ENCODE assay signal across 24 mouse cellular contexts in the genomic region with DNA sequence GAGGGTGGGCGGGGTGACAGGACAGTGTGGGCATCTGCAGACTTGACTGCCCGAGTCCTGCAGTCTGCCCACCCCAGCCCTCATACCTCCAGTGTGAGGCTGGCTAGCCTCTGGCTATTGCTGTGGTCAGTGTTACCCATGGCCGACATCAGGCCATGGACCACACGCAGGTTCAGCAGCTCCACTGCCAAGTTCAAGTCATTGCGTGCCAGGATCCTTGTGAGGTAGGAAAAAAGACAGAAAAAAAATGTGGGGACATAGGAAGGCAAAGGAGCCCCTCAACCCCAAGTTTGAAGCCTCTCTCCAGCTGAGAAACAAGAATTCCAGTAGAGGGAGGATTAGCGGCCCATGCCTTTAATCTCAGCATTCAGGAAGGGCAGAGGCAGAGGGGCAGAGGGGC. TPM values are rescaled to one million over a fixed set of nuclear protein-coding genes. Genes with fewer than 3 reads are reported as not detected.
DNase-seq lines count a peak whose midpoint lies in the region; ATAC-seq lines count a peak whose summit lies in the region.
"Had no signal": no experiment of that assay in that cellular context is flagged by ENCODE, and none has a peak within 500 bp of the region (broad histone marks: within the 10 kb centered on the region; RNA-seq: fewer than 3 reads in every experiment).

No protein-coding gene starts in this region.

- intact Hi-C loops in heart, postnatal 14 days (cut with DNase I) = no loop called here

- no peaks in the 10 kb centered on the region for H3K9me3 ChIP-seq in heart, embryonic 10.5 days
- H3K9me3 ChIP-seq in limb, embryonic 10.5 days (replicated peaks) = no peaks in the 10 kb centered on the region
- H3K9me3 ChIP-seq in kidney, embryonic 14.5 days (ENCODE audit: control insufficient read depth, low read length) = no peaks in the 10 kb centered on the region
- H3K9me3 ChIP-seq: embryonic facial prominence, embryonic 10.5 days; embryonic facial prominence, embryonic 12.5 days; forebrain, embryonic 13.5 days; forebrain, embryonic 15.5 days; G1E had no signal

- H3K27me3 ChIP-seq in heart, embryonic 10.5 days (ENCODE audit: insufficient read depth, poor library complexity, severe bottlenecking) = 0 out of 2 replicates have a peak, but pooled peaks cover 7% of the 10 kb centered on the region
- H3K27me3 ChIP-seq in limb, embryonic 10.5 days (ENCODE audit: low read depth, poor library complexity, severe bottlenecking) = no peaks in the 10 kb centered on the region
- H3K27me3 ChIP-seq in kidney, embryonic 14.5 days (ENCODE audit: control insufficient read depth, insufficient read depth, low read length) = no peaks in the 10 kb centered on the region
- H3K27me3 ChIP-seq: forebrain, embryonic 13.5 days; forebrain, embryonic 15.5 days; Patski had no signal

- H3K4me2 ChIP-seq in kidney, embryonic 14.5 days (replicated peaks; ENCODE audit: low read depth, low read length) = no peak overlapping the region
- H3K4me2 ChIP-seq: embryonic facial prominence, embryonic 12.5 days; forebrain, embryonic 13.5 days; forebrain, embryonic 15.5 days had no signal

- no peaks in the 10 kb centered on the region for H3K36me3 ChIP-seq in heart, embryonic 10.5 days
- no peaks in the 10 kb centered on the region for H3K36me3 ChIP-seq in limb, embryonic 10.5 days
- no peaks in the 10 kb centered on the region for H3K36me3 ChIP-seq in kidney, embryonic 14.5 days (ENCODE audit: control insufficient read depth, insufficient read depth, low read length)
- H3K36me3 ChIP-seq: embryonic facial prominence, embryonic 10.5 days; embryonic facial prominence, embryonic 12.5 days; forebrain, embryonic 15.5 days; G1E had no signal

- H3K4me3 ChIP-seq in heart, embryonic 10.5 days = no peak overlapping the region
- no peak overlapping the region for H3K4me3 ChIP-seq in limb, embryonic 10.5 days
- no peak overlapping the region for H3K4me3 ChIP-seq in kidney, embryonic 14.5 days (ENCODE audit: low read length)
- H3K4me3 ChIP-seq: embryonic facial prominence, embryonic 10.5 days; embryonic facial prominence, embryonic 12.5 days; forebrain, embryonic 13.5 days; forebrain, embryonic 15.5 days had no signal

- 0 out of 2 replicates have a peak, but pooled peaks cover 8% of the 10 kb centered on the region for H3K4me1 ChIP-seq in heart, embryonic 10.5 days
- H3K4me1 ChIP-seq in limb, embryonic 10.5 days = peaks cover 11% of the 10 kb centered on the region; the same call in 1 of the 2 replicates
- 0 out of 2 replicates have a peak, but pooled peaks cover 7% of the 10 kb centered on the region for H3K4me1 ChIP-seq in kidney, embryonic 14.5 days (ENCODE audit: control insufficient read depth, insufficient read depth, low read length)
- H3K4me1 ChIP-seq: embryonic facial prominence, embryonic 12.5 days; forebrain, embryonic 13.5 days; forebrain, embryonic 15.5 days had no signal

- no peak for ATAC-seq in kidney, embryonic 14.5 days (ENCODE audit: low FRiP score, low TSS enrichment)
- ATAC-seq: activated CD4-positive, CD25-positive, alpha-beta regulatory T cell, adult 4 months; forebrain, embryonic 13.5 days; forebrain, embryonic 15.5 days; forebrain, postnatal 0 days; Patski had no signal

- H3K27ac ChIP-seq in heart, embryonic 10.5 days = peak overlapping the region; percentile 22; the same call in 1 of the 2 replicates
- H3K27ac ChIP-seq in limb, embryonic 10.5 days = 0 out of 2 replicates have a peak overlapping the region, but pooled peaks have one; percentile 20
- no peak overlapping the region for H3K27ac ChIP-seq in kidney, embryonic 14.5 days (ENCODE audit: low read depth, low read length)
- H3K27ac ChIP-seq: embryonic facial prominence, embryonic 10.5 days; embryonic facial prominence, embryonic 12.5 days; forebrain, embryonic 13.5 days; forebrain, embryonic 15.5 days had no signal

- H3K9ac ChIP-seq in kidney, embryonic 14.5 days (ENCODE audit: low read depth, low read length) = no peak overlapping the region
- H3K9ac ChIP-seq: embryonic facial prominence, embryonic 12.5 days; forebrain, embryonic 13.5 days; forebrain, embryonic 15.5 days; forebrain, postnatal 0 days had no signal

- DNase-seq in cerebellum, postnatal 25 days = peak; percentile 19 to 28
- DNase-seq in cerebellum, adult 11-12 months = no peak
- DNase-seq in heart, embryonic 10.5 days (ENCODE audit: low spot score) = no peak
- no peak for DNase-seq in heart, postnatal 14 days
- DNase-seq in testis, postnatal 10 days (ENCODE audit: low spot score) = peak; percentile 40
- DNase-seq in testis, postnatal 14 days (ENCODE audit: low spot score) = no peak
- DNase-seq in limb, embryonic 10.5 days (ENCODE audit: low spot score) = no peak
- DNase-seq: adrenal gland, adult 8-10 months; adrenal gland, postnatal 14 days; adrenal gland, postnatal 36 days; cerebellum, adult 18-20 months; cerebellum, adult 8-10 months; cerebellum, adult 9-11 months; cerebellum, postnatal 36 days; forebrain, postnatal 0 days had no signal

- 82% methylated on average over 6 of the region's 6 CpGs for WGBS in heart, embryonic 10.5 days
- 81% methylated on average over 6 of the region's 6 CpGs for WGBS in limb, embryonic 10.5 days
- 83% methylated on average over 6 of the region's 6 CpGs for WGBS in kidney, embryonic 14.5 days

RNA-seq across cellular contexts. Expression of gene Kif2c, which starts 31.8 kb away (rescaled TPM):
- 55.1 and 68.7 TPM in 2 replicates for polyA plus RNA-seq in heart, embryonic 10.5 days (2016; fragmentation: Nextera tagmentation; extraction: Ambion mirVana)
- total RNA-seq in heart, postnatal 14 days (2021) = 1 to 10 TPM; 1.7 to 3.4 TPM
- polyA plus RNA-seq in limb, embryonic 10.5 days (2016; fragmentation: Nextera tagmentation; extraction: Ambion mirVana) = 116 and 124 TPM in 2 replicates
- 63.8 and 74.6 TPM in 2 replicates for polyA plus RNA-seq in kidney, embryonic 14.5 days (2014; fragmentation: Nextera tagmentation; extraction: Ambion mirVana)

RNA-seq across cellular contexts. Expression of gene Tmem53, which starts 37.5 kb away (rescaled TPM):
- 11.0 and 14.4 TPM in 2 replicates for polyA plus RNA-seq in heart, embryonic 10.5 days (2016; fragmentation: Nextera tagmentation; extraction: Ambion mirVana)
- total RNA-seq in heart, postnatal 14 days (2021) = 10 to 100 TPM; 22.6 to 31.5 TPM
- 6.2 and 9.2 TPM in 2 replicates for polyA plus RNA-seq in limb, embryonic 10.5 days (2016; fragmentation: Nextera tagmentation; extraction: Ambion mirVana)
- 10.1 and 13.8 TPM in 2 replicates for polyA plus RNA-seq in kidney, embryonic 14.5 days (2014; fragmentation: Nextera tagmentation; extraction: Ambion mirVana)

RNA-seq across cellular contexts. Expression of gene Armh1, which starts 37.7 kb away (rescaled TPM):
- polyA plus RNA-seq in heart, embryonic 10.5 days (2016; fragmentation: Nextera tagmentation; extraction: Ambion mirVana) = 0.20 and 0.46 TPM in 2 replicates
- under 1 TPM; 0.15 to 0.33 TPM for total RNA-seq in heart, postnatal 14 days (2021)
- 0.09 and 0.25 TPM in 2 replicates for polyA plus RNA-seq in limb, embryonic 10.5 days (2016; fragmentation: Nextera tagmentation; extraction: Ambion mirVana)
- polyA plus RNA-seq in kidney, embryonic 14.5 days (2014; fragmentation: Nextera tagmentation; extraction: Ambion mirVana) = 0.15 and 0.54 TPM in 2 replicates
- total RNA-seq: G1E had no signal
- polyA plus RNA-seq: activated CD4-positive, CD25-positive, alpha-beta regulatory T cell, adult 4 months; C2C12; G1E had no signal

RNA-seq across cellular contexts. Expression of gene Rps8, which starts 58.2 kb away (rescaled TPM):
- polyA plus RNA-seq in heart, embryonic 10.5 days (2016; fragmentation: Nextera tagmentation; extraction: Ambion mirVana) = 638 and 783 TPM in 2 replicates
- 100 to 1,000 TPM; 590 to 604 TPM for total RNA-seq in heart, postnatal 14 days (2021)
- 842 and 1,039 TPM in 2 replicates for polyA plus RNA-seq in limb, embryonic 10.5 days (2016; fragmentation: Nextera tagmentation; extraction: Ambion mirVana)
- polyA plus RNA-seq in kidney, embryonic 14.5 days (2014; fragmentation: Nextera tagmentation; extraction: Ambion mirVana) = 1,419 and 1,934 TPM in 2 replicates

Comparison
In these comparisons a context has a peak if more than half of its experiments do, and no peak if none do; other contexts are left out.
1. DNase-seq: peak in cerebellum, postnatal 25 days (2 of 2) and testis, postnatal 10 days (single experiment); none in cerebellum, adult 11-12 months (single experiment), heart, embryonic 10.5 days (single experiment), heart, postnatal 14 days (0 of 2), testis, postnatal 14 days (single experiment) and limb, embryonic 10.5 days (single experiment).